Mouse (Mus musculus): ENCODE data around the gene Hoxd13.

DNA sequence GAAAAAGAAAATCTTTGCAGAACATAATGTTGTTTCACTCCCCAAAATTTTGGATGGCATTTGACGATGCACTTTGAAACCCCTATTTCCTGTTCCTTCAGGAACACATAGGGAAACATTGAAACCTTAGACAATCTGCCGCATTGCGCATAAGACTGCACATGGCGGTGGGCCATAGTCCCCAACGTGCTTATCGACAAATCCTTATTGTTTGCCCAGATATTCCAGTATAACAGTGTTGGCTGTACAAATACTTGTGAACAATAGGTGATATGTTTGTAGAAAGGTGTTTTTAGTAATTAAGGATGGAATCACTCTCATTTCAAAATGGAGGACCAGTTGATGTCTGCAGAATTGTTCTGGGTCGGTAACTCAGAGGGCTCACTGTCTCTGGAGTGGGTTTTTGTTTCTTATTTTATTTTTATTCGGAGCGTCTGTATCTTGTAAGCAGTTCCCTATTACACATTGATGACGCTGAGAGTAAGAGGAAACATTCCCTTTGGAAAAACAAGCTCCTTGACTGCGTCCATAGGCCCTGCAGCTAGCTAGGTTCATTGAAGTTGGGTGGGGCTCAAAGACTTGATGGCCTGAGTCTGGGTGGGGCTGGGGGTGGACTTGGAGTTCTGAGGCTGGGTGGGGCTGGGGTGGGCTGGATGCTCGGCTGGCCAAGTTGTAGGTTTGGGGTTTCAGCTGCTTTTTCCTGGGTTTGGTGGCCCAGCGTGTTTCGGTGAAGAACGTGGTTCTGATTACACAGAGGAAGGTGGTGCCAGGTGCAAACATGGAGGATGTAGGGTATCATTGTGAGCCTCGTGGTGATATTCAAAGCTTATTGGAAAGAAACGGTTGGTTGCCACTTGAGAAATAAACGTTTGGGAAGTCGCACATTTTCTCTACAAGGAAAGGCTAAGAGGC, 45.4 kb downstream of the Hoxd13 start:
- TF ChIP-seq CTCF (IDR thresholded peaks at IDR 0.05; ENCODE audit: borderline replicate concordance, control insufficient read depth, extremely low read depth, insufficient read depth, low read length, poor library complexity) (no peak), POLR2A (IDR thresholded peaks at IDR 0.05; ENCODE audit: control insufficient read depth, extremely low read depth, insufficient read depth, low read length, poor library complexity) (no peak)
